Mouse (Mus musculus) frontal cortex, postnatal 14 days (tissue): ENCODE measurements around the gene Hist1h1c.
A peak's percentile ranks its signal among the peaks of the same experiment; 100 is the strongest.
"Not testable (repeated sequence)": the region's sequence is repeated elsewhere in the genome, so short reads cannot be mapped to it uniquely, and the experiment has no call there.

ENCODE experiments used
- DNase-seq, 2 experiments: peaks; one replicate each; pipeline ENCODE4 v3.0.0; 2022; ENCODE audit warnings: low spot score in 2 of 2

Gene Hist1h1c

DNA sequence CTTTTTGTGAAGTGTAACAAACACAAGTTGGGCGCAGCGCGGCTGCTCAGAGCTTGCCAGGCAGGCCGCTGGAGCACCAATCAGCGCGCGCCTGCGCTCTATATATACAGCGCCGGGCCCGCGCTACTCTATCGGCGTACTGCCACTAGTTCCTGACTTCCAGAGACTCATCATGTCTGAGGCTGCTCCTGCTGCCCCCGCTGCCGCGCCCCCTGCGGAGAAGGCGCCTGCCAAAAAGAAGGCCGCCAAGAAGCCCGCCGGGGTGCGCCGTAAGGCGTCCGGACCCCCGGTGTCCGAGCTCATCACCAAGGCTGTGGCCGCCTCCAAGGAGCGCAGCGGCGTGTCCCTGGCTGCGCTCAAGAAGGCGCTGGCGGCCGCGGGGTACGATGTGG lies at the start of gene Hist1h1c:
Gene Hist1h1c (plus strand): TSS at position 132 of the 392 bp plus-strand sequence.
- DNase-seq, result peak; percentile 86 to 89

DNA sequence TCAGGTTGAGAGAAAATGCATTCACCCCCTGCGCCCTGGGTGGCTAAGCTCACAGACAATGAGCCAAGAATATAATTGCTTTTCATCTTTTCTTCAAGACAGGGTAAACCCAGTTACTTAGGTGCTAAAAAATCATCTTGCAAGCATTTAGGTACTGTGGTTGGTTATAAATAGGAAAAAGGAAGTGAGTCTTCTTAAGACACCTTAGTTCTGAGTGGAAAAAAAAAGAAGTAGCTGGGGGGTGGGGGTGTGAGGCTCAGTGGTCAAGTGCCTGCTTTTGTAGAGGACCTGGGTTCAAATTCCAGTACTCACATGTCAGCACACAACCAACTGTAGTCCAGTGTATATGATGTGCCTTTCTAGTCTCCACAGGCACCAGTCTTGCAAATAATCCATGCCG lies 49.7 kb upstream of the Hist1h1c start:
- no peak for DNase-seq

DNA sequence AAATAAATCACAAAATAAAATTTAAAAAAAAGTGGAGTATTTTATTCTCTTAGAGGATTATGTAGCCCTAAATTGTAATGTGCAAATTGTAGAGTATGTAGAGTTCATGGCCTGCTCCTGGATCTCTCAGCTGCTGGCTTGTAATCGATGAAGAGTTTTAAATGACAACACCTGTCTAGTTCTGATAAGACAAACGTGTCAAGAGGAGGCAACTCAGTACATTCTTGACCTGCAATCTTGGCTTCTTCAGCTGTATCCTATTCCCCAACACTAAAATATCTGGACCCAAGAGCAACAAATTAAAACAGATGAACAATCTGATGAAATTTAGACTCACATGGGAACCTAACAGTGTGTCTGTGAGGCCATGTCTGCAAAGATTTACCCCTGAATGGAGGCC lies 49.1 kb upstream of the Hist1h1c start:
- no peak for DNase-seq

DNA sequence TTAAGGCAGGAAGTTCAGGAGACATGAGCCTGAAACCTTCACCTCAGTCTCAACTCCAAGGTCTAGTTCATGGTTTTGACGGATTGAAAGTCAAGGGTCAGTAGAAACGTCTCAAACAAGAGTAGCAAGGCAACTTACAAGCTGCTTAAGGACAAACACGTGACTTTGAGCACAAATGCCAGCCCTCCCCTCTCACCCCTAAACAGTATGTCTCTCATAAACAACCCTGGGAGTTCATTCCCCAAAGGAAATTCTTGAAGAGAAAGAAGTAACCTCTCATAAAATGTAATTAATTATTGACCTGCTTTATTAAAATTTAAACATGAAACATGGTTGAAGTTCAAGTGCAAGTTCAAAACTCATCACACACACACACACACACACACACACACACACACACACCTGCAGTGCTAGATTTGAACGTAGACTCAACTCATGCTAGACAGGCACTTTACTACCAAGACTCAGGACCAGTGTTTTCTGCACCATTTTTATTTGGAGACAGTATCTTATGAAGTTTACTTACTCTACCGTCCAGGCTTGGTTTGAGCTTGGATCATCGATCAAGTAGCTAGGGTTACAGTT lies 44.7 kb upstream of the Hist1h1c start:
- no peak for DNase-seq

DNA sequence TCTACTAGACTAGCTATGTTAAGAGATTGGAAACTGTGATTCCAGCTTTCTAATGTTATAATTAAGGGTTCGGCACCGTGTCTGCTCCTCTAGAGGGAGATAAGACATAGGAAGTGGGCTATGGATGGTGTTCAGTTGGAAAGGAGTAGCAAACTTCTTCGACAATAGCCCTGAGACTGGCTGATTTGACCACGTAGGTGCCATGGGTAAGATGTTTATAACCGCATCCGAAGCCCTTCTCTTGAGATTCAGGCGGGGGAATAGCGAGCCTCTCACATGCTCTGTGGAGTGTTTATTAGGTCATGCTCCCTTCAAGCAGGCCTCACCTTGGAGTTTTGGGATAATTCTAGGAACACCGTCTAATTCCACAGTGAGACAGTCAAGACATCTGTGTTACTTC lies 43.7 kb upstream of the Hist1h1c start:
- DNase-seq, result no peak

DNA sequence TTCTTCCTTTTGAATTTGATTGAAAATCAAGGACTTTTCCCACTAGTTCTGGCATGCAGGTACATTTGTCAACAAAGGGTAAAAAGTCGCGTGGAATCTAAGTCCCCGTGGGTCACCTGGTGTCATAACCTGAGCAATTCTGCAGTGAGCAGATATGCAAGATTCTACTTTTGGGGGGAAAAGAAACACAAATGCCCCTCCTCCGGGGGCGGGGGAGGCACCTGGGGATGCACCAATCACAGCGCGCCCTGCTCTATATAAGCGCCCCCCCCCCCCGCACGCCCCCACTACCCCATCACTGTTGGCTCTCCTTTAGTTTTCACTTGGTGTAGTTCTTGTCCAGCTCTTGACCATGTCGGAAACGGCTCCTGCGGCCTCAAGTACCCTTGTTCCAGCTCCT lies 43.1 kb upstream of the Hist1h1c start, which contains the start of gene Hist1h1t:
Gene Hist1h1t (plus strand): TSS at position 301 of the 400 bp plus-strand sequence.
- DNase-seq, result no peak

DNA sequence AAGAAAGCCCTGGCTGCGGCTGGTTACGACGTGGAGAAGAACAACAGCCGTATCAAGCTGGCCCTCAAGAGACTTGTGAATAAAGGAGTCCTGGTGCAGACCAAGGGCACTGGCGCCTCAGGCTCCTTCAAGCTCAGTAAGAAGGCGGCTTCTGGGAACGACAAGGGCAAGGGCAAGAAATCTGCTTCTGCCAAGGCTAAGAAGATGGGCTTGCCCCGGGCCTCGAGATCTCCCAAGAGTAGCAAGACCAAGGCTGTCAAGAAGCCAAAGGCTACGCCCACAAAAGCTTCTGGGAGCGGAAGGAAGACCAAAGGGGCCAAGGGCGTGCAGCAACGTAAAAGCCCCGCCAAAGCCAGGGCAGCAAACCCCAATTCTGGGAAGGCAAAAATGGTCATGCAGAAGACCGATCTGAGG lies 42.5 kb upstream of the Hist1h1c start:
- DNase-seq, result no peak

DNA sequence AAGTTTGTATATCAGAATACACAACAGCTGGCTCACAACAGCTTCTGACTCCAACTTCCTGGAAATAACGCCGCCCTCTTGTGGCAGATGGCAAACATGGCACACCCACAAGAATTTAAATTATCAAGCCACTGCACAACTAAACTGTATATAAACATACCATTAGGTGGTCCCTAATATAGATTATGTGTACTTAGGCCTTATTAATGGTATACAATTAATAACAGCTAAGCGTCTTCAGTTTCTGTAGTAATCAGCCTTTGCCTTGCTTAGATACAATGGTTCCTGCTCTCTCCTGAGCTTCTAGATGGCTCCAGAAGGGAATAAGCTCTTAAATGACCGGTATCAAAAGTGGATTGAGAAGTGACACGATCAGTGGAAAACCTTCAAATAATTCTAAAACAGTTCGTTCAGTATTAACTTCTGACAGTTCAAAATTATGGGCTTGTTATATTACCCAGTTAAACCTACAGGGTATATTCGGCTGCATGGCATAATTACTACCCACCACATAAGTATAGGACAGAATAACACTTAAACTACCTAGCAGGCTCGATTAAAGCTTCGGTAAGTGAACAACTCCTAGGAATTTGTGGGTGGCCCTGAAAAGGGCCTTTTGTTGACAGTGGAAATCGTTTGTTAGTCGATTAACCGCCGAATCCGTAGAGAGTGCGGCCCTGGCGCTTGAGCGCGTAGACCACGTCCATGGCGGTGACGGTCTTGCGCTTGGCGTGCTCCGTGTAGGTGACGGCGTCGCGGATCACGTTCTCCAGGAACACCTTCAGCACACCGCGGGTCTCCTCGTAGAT lies 40.9 kb upstream of the Hist1h1c start:
- peak in 1 of 2 experiments; percentile 23 for DNase-seq

DNA sequence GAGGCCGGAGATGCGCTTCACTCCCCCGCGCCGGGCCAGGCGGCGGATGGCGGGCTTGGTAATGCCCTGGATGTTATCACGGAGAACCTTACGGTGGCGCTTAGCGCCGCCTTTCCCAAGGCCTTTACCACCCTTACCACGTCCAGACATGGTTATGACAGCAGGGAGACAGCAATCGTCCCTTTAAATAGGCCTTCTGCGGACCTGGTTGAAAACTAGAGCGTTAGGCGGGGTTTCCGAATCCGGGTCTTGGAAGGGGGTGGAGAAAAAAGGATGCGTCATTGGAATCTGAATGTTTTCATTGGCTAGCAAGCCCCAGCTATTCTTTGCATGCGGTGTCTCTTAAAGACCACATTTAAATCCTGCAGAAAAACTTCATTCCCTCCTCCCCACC lies 40.3 kb upstream of the Hist1h1c start, which contains the start of gene Hist1h4c:
Gene Hist1h4c (minus strand): TSS at position 155 of the 394 bp plus-strand sequence.
- DNase-seq, result peak; percentile 97 to 98

DNA sequence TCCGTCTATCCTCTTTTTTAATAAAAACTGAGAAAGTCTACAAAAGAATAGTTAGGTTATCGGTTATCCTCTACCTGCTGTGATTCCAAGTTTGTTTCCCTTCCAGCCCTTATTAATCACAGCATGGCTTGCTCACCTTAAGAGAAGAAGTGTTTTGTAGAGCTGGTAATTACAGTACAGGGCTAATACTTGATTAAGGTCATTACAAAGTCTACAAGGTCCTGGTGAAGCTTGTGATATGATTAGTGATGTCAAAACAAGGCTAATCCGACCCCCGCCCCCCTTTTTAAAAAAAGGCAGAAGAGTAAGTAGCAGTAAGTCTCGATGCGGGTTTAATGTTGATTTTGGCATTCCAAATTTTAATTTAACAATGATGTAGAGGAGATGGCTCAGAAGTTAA lies 39.6 kb upstream of the Hist1h1c start:
- DNase-seq, result no peak

DNA sequence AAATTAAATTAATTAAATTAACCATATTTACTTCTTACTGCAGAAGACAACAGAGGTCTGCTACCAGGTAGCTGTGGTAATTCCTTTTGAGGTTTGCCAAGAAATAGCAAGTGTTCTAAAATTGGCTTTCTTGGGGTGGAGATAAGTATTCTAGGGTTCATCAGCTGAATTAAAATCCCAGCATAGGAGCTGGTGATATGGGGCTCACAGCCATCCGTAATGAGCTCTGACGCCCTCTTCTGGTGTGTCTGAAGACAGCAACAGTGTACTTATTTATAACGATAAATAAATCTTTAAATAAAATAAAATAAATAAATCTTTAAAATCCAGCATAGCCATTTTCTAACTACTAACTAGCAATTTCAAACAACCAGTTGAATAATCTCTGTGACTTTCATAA lies 38.8 kb upstream of the Hist1h1c start:
- DNase-seq, result no peak

DNA sequence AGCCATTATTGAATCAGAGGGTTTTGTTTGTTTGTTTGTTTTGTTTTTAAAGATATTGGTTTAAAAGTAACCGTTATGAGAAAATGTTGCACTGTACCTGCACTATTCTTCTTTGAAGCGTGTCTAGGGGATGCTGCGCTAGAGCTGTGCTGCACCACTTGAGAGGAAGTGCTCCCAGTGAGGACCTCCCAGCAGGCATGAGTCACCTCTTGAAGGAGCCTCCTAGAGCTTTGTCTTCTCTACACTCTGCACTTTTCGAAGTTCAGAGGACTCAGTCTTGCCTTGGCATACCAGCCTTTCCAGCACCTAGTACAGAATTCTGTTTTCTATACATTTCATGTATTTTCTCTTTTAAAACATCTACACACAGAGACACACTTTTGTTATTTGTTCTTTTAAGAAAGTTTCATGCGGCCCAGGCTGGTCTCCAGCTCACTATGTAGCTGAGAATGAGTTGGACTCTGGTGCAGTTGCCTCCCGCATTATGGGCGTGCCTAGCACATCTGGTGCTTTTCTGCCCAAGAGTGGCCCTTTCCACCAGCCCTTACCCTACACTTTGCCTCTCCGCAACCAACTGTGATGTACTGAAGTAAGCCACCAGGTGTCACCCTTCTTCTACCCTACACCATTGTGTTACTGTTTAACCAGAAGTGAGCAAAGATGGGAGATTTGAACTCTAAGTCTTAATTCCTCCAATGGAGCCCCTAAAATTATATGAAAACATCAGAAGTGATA lies 37.7 kb upstream of the Hist1h1c start:
- peak; percentile 45 to 70 for DNase-seq

DNA sequence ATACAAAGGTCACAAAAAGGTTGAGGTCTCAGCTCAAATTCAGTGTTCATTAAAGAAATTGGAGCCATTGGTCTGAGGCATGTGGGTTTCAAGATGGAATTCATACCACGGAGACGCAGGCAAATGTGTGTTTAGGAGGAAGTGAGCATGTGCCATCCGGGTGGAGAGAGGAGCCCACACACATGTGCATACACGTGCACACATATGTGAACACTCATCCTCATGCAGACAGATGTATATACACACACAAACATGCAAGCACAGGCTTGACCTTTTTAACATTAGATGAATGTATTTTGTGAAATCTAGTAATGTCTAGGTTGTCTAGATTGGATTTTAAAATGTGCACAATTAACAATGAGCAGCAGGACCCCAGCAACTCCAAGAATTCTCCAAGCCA lies 36.4 kb upstream of the Hist1h1c start:
- DNase-seq, result no peak

DNA sequence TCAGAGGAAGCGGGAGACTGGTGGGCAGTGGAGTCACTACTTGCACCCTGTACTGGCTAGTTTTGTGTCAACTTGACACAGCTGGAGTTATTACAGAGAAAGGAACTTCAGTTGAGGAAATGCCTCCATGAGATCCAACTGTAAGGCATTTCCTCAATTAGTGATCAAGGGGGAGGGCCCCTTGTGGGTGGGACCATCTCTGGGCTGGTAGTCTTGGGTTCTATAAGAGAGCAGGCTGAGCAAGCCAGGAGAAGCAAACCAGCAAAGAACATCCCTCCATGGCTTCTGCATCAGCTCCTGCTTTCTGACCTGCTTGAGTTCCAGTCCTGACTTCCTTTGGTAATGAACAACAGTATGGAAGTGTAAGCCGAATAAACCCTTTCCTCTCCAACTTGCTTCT lies 35.8 kb upstream of the Hist1h1c start:
- not testable (repeated sequence) for DNase-seq

DNA sequence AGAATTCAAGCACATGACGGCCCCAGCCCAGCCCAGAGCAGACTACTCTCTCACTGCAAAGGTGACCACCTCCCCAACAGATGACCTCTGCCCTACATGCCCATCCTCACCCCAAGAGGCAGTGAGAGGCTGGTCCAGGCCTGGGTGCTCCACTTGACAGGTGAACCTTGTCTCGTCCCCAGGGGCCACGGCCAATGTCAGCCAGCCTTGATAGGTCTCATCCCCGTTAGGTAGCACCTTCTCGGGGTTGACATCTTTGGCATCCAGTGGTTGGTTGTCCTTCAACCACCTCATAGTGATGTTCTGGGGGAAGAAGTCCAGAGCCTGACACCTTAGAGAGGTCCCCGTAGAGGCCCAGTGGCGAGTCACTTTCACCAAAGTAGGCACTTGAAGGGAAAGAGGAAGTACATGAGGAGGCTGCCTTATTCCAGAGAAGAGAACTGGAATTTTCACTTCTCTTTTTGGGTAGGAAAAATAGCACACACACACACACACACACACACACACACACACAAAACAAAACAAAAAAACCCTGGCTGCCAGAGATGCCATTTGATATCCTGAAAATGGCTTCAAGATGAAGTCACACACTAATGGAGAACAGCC lies 32.8 kb upstream of the Hist1h1c start:
- DNase-seq, result no peak

DNA sequence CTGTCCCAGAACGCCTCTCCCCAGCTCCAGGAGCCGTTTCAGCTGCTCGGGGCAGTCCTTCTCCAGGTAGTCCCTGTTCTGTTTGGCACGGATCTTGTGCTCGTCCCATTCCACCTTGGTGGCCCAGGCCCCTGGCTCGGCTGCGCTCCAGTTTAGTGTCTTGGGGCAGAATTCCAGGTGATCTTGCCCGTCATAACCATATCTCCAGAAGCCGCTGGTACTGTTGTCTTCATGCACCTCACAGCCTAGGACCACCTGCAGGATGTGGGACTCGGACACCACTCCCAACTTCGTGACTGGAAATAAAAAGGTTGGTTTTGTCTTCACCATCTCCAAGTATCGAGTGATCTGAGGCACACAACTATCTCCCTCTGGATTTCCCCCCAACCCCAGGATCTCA lies 31.8 kb upstream of the Hist1h1c start:
- no peak for DNase-seq

DNA sequence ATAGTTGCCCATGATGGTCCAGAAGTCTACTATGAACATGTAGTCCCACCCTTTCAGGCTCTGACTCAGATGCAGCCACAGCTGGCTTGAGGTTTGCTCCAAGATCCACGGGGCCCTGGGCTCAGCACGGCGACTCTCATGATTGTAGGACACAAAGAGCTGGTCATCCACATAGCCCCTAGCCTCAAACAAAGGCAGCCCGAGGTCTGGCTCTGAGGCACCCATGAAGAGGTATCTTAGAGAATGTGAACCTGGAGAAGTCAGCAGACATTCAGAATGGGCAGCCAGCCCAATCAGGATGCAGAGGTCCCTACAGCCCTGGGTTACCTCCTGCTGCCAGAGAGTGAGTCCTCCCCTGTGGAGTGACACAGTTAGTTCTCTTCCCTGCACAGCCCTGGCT lies 30.6 kb upstream of the Hist1h1c start:
- DNase-seq, result no peak

DNA sequence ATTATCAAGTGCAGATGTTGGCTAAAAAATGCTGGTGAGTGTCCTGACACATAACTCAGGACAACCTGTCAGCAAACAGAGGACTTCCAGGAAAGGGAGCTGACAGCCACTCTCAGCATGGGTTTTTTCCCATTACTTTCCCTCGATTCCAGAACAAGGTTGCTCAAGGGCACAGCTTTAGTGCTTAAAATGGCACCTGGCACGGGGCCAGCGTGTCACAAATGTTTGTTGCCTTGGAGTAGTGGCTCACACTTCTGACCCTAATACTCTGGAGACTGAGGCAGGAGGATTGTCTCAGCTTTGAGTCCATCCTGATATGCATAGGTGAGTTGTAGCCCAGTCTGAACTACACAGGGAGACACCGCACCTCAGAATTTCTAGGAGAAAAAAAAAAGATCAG lies 30.0 kb upstream of the Hist1h1c start:
- no peak for DNase-seq

DNA sequence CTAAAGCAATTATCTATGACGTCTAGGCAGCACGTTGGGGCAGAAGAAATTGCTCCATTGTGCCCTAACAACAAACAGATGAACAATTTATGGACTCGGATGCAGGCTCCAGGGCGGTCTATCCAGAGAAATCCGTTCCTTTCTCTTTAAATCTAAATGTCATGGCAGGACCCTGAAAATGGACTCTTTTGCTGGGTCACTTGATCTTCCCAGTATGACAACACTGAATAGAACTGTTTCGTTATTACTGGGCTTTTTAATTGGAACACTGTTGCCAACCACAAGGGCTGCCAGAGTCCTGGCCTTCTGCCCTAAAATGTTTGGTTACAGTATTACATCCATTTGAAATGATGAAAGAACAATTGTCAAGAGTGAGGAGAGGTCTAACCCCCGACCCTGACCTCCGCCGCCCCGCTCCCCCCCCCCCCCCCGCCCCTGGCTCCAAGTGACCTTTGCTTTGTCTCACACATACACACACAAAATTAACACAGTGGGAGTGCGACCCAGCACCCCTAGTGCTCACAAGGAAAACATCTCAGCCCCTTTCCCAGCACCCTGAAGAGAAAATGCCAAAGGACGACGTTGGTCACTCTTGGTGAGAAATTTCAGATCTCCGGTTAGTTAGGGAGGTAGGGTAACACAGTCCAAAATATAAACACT lies 28.8 kb upstream of the Hist1h1c start:
- DNase-seq, result no peak

DNA sequence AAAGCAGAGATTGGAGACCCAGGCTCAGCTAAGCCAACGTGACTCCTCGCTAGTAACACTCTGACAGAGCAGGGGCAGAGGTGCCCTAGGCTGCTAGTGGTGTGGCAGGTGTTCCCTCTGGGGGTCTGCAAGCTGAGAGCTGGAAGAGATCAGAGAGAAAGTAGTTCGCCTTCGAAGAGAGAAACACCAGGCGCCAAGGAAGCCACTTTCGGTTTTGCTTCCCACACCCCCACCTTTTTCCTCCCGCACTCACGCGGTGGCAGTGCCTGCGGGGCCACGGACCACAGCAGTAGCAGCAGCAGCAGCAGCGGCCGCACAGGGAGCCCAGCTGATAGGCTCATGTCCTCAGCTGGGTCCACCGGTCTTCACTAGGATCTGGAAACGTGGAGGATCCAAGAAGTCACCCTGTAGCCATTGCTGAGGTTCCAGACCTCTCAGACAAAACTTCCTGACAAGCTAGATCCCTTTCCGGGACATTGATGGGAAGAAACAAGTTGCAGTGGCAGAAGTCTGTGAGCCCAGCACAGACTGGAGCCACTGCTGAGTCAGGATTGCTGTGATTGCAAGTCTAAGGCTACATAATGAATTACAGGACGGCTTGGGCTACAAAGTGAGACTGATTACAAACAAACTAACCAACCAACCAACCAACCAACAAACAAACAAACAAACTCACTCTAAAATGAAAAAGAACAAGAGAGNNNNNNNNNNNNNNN lies 28.1 kb upstream of the Hist1h1c start, which contains the start of gene Hfe:
Gene Hfe (minus strand): TSS at position 481 of the 716 bp plus-strand sequence.
- peak in 1 of 2 experiments; percentile 18 for DNase-seq
